Mouse (Mus musculus): Measurements from ENCODE around the gene Khnyn.
A peak's percentile ranks its signal among the peaks of the same experiment; 100 is the strongest.

Gene Khnyn

GRCm38 (mm10) chr14:55884713-55885113, at the start of gene Khnyn:
Gene Khnyn, plus strand, starts transcription at chr14:55884947.
- DNase-seq (ENCODE audit: low spot score) = peak; percentile 78

- no peak for DNase-seq (ENCODE audit: low spot score)
Measured at GRCm38 (mm10) chr14:55838312-55838711, 46.4 kb upstream of the Khnyn start.

- no peak for DNase-seq (ENCODE audit: low spot score)
Measured at GRCm38 (mm10) chr14:55838740-55839139, 46.0 kb upstream of the Khnyn start.

GRCm38 (mm10) chr14:55840853-55841366, 43.8 kb upstream of the Khnyn start:
- DNase-seq (ENCODE audit: low spot score) = no peak

- no peak for DNase-seq (ENCODE audit: low spot score)
Measured at GRCm38 (mm10) chr14:55842794-55843193, 42.0 kb upstream of the Khnyn start.

GRCm38 (mm10) chr14:55845506-55846294, 39.0 kb upstream of the Khnyn start:
- no peak for DNase-seq (ENCODE audit: low spot score)

DNA sequence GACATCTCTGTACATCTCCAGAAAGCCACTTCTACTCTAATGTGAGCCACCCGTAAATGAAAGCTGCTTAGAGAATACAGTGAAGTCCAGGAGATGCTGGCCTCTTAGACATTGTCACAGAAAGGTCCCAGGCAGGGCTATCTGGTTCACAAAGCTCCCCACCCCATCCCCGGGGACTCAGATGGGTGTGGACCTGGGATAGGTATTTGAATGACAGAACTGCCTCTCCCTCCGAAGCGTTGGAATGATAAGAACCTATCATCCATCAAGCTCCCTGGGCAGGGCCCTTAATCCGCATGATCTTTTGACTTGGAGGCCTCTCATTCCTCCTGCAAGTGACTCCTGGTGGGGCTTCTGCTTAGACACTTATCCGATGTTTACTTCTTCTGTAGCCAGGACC, 33.9 kb upstream of the Khnyn start:
- DNase-seq (ENCODE audit: low spot score) = no peak

- no peak for DNase-seq (ENCODE audit: low spot score)
Measured at GRCm38 (mm10) chr14:55852646-55853551, 31.8 kb upstream of the Khnyn start.

DNA sequence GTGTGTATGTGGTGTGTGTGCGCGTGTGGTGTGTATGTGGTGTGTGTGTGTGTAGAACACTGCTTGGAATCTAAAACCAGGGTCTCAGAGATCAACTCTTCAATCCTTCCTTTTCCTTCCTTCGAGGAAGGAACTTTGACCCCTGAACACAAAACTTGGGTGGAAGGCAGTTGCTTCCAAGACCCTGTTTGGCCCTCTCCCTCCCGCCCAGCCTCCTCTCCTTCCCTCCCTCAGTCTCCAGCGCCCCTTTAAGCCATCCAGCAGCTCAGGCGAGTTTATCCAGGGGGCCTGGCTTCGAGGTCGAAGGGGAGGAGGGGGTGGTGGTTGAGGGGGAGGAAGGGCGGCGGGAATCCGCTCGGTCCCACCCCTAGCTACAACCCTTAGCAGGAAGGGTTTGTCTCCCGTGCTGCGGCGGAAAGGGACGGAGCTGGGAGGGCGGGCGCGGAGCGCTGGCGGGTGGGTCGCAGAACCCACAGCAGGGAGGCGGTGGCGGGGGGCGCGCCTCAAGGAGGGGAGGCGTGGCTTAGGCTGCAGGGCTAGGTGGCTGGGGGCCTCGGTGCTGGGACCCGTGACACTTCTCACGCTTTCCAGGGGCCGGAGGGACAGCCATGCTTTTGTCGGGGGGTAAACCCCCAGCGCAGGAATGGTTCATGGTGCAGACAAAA, 31.0 kb upstream of the Khnyn start, which contains the start of gene Nynrin:
Gene Nynrin (plus strand): TSS at position 390 of the 665 bp plus-strand sequence.
- DNase-seq (ENCODE audit: low spot score) = peak; percentile 68

DNA sequence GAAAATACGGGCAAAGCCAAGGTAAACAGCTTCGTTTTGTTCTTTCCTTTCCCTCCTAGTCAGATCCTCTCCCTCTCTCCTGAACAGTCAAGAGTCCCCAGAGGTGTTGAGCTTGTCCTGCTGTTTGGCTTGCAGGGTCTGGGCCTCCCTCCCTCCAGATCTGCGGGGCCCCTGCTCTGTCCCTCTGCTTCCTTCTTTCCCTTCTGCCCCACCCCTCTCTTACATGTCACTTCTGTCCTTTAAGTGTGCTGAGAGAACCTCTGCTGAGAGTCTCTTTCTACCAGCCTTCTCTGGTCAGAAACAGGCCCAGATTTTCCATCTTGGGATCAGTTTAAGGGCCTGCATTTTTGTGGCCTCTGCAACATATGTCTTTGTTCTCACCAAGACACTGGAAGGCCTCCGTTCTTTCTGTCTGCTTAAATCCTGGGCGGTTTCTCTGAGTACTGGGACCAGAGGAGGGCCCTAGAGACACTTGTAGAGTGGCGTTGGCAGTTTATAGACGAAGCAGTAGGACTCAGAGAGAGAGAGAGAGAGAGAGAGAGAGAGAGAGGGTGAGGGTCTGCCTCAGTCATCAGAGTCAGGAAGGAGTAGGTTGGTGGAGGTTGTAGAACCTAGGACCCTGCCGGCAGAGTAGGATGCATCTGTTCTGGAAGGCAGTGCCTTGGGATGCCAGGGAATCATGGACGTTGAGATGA, 30.2 kb upstream of the Khnyn start:
- no peak for DNase-seq (ENCODE audit: low spot score)

- peak; percentile 38 for DNase-seq (ENCODE audit: low spot score)
Measured at GRCm38 (mm10) chr14:55855101-55855561, 29.6 kb upstream of the Khnyn start.

DNA sequence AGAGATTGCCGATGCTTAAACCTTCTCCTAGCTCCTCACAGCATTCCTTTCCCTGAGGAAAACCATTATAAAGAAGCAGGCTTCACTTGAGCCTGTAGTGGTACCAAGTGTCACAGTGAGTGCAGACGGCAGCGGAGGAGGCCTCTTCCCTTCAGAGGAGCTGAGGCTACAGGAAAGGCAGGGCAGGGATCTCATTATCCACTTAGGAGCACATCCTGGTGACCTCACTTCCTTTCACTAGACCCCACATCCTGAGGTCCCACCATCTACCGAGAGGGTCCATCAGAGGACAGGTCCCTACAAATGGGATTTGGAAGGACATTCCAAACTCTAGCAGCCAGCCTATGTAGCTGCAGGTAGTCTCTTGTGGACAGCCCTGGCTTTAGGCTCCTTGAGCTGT, 27.2 kb upstream of the Khnyn start:
- DNase-seq (ENCODE audit: low spot score) = no peak

GRCm38 (mm10) chr14:55862186-55862585, 22.6 kb upstream of the Khnyn start:
- no peak for DNase-seq (ENCODE audit: low spot score)

DNA sequence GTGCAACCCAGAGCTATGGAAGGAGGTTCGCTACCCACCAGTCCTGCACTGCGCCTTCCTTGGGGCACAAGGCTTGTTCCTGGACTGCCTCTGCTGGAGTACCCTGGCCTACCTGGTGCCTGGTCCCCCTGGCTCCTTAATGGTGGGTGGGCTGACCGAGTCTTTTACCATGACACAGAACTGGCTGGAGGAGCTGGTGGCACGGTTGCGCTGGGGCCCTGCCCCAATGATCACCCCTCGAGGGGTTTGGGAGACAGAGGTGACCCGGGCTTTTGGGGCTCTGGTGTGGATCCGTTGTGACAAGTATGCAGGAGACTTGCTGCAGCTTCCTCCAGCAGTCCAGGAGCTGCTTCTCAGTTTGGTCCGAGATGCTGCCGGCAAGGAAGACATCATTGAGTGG, 21.8 kb upstream of the Khnyn start:
- DNase-seq (ENCODE audit: low spot score) = no peak

GRCm38 (mm10) chr14:55863773-55864172, 21.0 kb upstream of the Khnyn start:
- DNase-seq (ENCODE audit: low spot score) = no peak

DNA sequence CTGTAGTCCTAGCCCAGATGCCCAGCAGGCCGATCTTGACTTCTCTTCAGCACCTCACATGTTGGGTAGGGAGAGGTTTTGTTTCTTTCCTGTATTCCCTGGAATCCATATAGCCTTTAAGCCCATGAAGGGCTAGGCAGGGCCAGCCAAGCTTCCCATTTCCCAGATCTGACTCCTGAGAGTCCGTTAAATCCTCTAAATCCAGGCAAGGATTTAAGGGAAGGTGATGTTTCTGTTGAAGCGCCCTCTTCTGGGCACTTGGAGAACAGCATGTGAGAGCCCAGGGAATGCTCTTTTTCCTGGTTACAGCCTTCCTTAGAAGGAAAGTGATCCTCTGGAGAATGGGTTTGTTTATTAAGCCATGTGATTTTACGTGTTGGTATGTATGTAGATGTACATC, 17.8 kb upstream of the Khnyn start:
- DNase-seq (ENCODE audit: low spot score) = no peak

GRCm38 (mm10) chr14:55868230-55869026, 16.3 kb upstream of the Khnyn start:
- DNase-seq (ENCODE audit: low spot score) = no peak

GRCm38 (mm10) chr14:55869538-55869937, 15.2 kb upstream of the Khnyn start:
- DNase-seq (ENCODE audit: low spot score) = no peak

GRCm38 (mm10) chr14:55872039-55872438, 12.7 kb upstream of the Khnyn start:
- no peak for DNase-seq (ENCODE audit: low spot score)

DNA sequence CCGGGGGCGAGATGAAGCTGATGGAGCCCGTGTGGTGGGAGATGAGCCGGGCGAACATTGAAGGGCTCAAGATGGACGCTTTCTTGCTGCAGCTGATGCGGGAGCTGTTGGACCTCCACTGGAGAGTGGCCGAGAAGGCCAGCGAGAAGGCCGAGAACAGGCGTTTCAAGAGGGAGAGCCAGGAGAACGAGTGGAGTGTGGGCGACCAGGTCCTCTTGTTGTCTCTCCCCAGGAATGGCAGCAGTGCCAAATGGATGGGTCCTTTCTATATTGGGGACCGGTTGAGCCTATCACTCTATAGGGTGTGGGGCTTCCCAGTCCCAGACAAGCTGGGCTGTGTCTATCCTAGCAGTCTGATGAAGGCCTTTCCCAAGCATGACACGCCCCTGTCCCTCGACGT, 12.2 kb upstream of the Khnyn start:
- DNase-seq (ENCODE audit: low spot score) = no peak
